Mouse (Mus musculus) embryonic fibroblast, embryonic 13.5 days (primary cell): ENCODE data around the gene Tctex1d2. TPM values are rescaled to one million over a fixed set of nuclear protein-coding genes. Genes with fewer than 3 reads are reported as not detected.

Experiments
- H3K27ac ChIP-seq: 2 replicates; pipeline ENCODE4 v1.5.1; 2012; ENCODE audit warnings: low read length, control low read depth, inconsistent platforms; ENCODE audit not compliant: insufficient read depth
- H3K4me1 ChIP-seq: 2 replicates; pipeline ENCODE4 v1.6.1; 2011; ENCODE audit warnings: low read length; ENCODE audit not compliant: control insufficient read depth, insufficient read depth
- H3K4me3 ChIP-seq: 2 replicates; pipeline ENCODE4 v1.5.1; 2011; ENCODE audit warnings: mild to moderate bottlenecking, control low read depth, low read length; ENCODE audit not compliant: insufficient read depth
- CTCF ChIP-seq: IDR thresholded peaks from 2 replicates; pipeline ENCODE4 v1.5.1; 2011; ENCODE audit warnings: mild to moderate bottlenecking, control low read depth, low read length, moderate library complexity, borderline replicate concordance; ENCODE audit not compliant: insufficient read depth
- POLR2A ChIP-seq: IDR thresholded peaks from 2 replicates; pipeline ENCODE4 v1.6.1; 2011; ENCODE audit warnings: low read depth, mild to moderate bottlenecking, control low read depth, low read length, moderate library complexity
- polyA plus RNA-seq: library from polyadenylated mRNA; stranded (reverse); fragments of >200 nt; gene quantifications from 2 replicates; pipeline ENCODE4 v1.2.4, GENCODE M21; 2011; ENCODE audit warnings: low read depth; ENCODE audit not compliant: missing spikeins, insufficient read length

The Tctex1d2 gene
- polyA plus RNA-seq, 1 experiment = 21.1 TPM

- TF ChIP-seq POLR2A (no peak), CTCF (no peak)
- Histone ChIP-seq H3K4me3 (no peak overlapping the region), H3K27ac (no peak overlapping the region), H3K4me1 (no peaks in the 10 kb centered on the region)
Observed at GRCm38 (mm10) chr16:32445558-32445957, 26.1 kb downstream of the Tctex1d2 start.

GRCm38 (mm10) chr16:32446563-32447138 lies 27.1 kb downstream of the Tctex1d2 start:
- Histone ChIP-seq H3K27ac (no peak overlapping the region), H3K4me3 (no peak overlapping the region), H3K4me1 (no peaks in the 10 kb centered on the region)
- TF ChIP-seq POLR2A = no peak
- TF ChIP-seq CTCF = no peak

- H3K27ac ChIP-seq = no peak overlapping the region
- H3K4me3 ChIP-seq = no peak overlapping the region
- H3K4me1 ChIP-seq = no peaks in the 10 kb centered on the region
- TF ChIP-seq CTCF = no peak
- TF ChIP-seq POLR2A = no peak
Observed at GRCm38 (mm10) chr16:32449665-32450064, 30.2 kb downstream of the Tctex1d2 start.

GRCm38 (mm10) chr16:32450133-32450532 lies 30.6 kb downstream of the Tctex1d2 start:
- H3K4me1 ChIP-seq = no peaks in the 10 kb centered on the region
- no peak overlapping the region for H3K27ac ChIP-seq
- TF ChIP-seq CTCF (no peak), POLR2A (no peak)
- H3K4me3 ChIP-seq = no peak overlapping the region

- no peak overlapping the region for H3K27ac ChIP-seq
- H3K4me1 ChIP-seq = no peaks in the 10 kb centered on the region; the same call in 1 of the 2 replicates
- no peak overlapping the region for H3K4me3 ChIP-seq
- no peak for TF ChIP-seq POLR2A
- no peak for TF ChIP-seq CTCF
Observed at GRCm38 (mm10) chr16:32453102-32453501, 33.6 kb downstream of the Tctex1d2 start.

GRCm38 (mm10) chr16:32454646-32455045 lies 35.1 kb downstream of the Tctex1d2 start:
- Histone ChIP-seq H3K4me1 (no peaks in the 10 kb centered on the region; the same call in 1 of the 2 replicates), H3K4me3 (no peak overlapping the region), H3K27ac (no peak overlapping the region)
- no peak for TF ChIP-seq POLR2A
- no peak for TF ChIP-seq CTCF

GRCm38 (mm10) chr16:32456086-32456485 lies 36.6 kb downstream of the Tctex1d2 start:
- no peak for TF ChIP-seq CTCF
- no peak for TF ChIP-seq POLR2A
- Histone ChIP-seq H3K4me1 (no peaks in the 10 kb centered on the region; the same call in 1 of the 2 replicates), H3K27ac (no peak overlapping the region), H3K4me3 (no peak overlapping the region)

GRCm38 (mm10) chr16:32456761-32457160 lies 37.3 kb downstream of the Tctex1d2 start:
- no peak overlapping the region for H3K27ac ChIP-seq
- TF ChIP-seq CTCF (no peak), POLR2A (no peak)

GRCm38 (mm10) chr16:32457589-32458386 lies 38.3 kb downstream of the Tctex1d2 start:
- Histone ChIP-seq H3K27ac (no peak overlapping the region), H3K4me3 (no peak overlapping the region), H3K4me1 (no peaks in the 10 kb centered on the region; the same call in 1 of the 2 replicates)
- TF ChIP-seq CTCF (peak; percentile 25; the same call in 1 of the 2 replicates), POLR2A (no peak)

More at GRCm38 (mm10) chr16:32456761-32457160, 37.3 kb downstream of the Tctex1d2 start:
- H3K4me3 ChIP-seq = no peak overlapping the region
- H3K4me1 ChIP-seq = no peaks in the 10 kb centered on the region; the same call in 1 of the 2 replicates

- Histone ChIP-seq H3K4me3 (no peak overlapping the region), H3K27ac (no peak overlapping the region), H3K4me1 (no peaks in the 10 kb centered on the region; the same call in 1 of the 2 replicates)
- TF ChIP-seq CTCF (no peak), POLR2A (no peak)
Observed at GRCm38 (mm10) chr16:32460518-32460917, 41.0 kb downstream of the Tctex1d2 start.
